Mouse (Mus musculus) forebrain, embryonic 15.5 days (tissue): ENCODE results near the gene Rab37. TPM values are rescaled to one million over a fixed set of nuclear protein-coding genes. Genes with fewer than 3 reads are reported as not detected.
A peak's percentile ranks its signal among the peaks of the same experiment; 100 is the strongest.

Source experiments
- ATAC-seq: fragments of 200-750 bp; cut with Nextera tagmentation; replicated peaks from 2 replicates; pipeline ENCODE4 v1.8.0; 2017; ENCODE audit warnings: mild to moderate bottlenecking, moderate TSS enrichment, moderate library complexity
- H3K27ac ChIP-seq: fragments of 300-500 bp; sonication (generic); replicated peaks from 2 replicates; pipeline ENCODE4 v1.5.1; 2015; ENCODE audit warnings: mild to moderate bottlenecking, inconsistent platforms
- H3K27me3 ChIP-seq: fragments of 300-500 bp; sonication (generic); 2 replicates; pipeline ENCODE4 v1.6.1; 2015; ENCODE audit warnings: inconsistent platforms
- H3K36me3 ChIP-seq: fragments of 300-500 bp; sonication (generic); 2 replicates; pipeline ENCODE4 v1.6.1; 2015; ENCODE audit warnings: mild to moderate bottlenecking, inconsistent platforms
- H3K4me1 ChIP-seq: fragments of 300-500 bp; sonication (generic); 2 replicates; pipeline ENCODE4 v1.6.1; 2015; ENCODE audit warnings: inconsistent platforms
- H3K4me2 ChIP-seq: fragments of 300-500 bp; sonication (generic); replicated peaks from 2 replicates; pipeline ENCODE4 v1.6.1; 2015; ENCODE audit warnings: mild to moderate bottlenecking, inconsistent platforms
- H3K4me3 ChIP-seq: fragments of 300-500 bp; sonication (generic); 2 replicates; pipeline ENCODE4 v1.5.1; 2015; ENCODE audit warnings: mild to moderate bottlenecking, inconsistent platforms
- H3K9ac ChIP-seq: fragments of 300-500 bp; sonication (generic); replicated peaks from 2 replicates; pipeline ENCODE4 v1.6.1; 2015; ENCODE audit warnings: mild to moderate bottlenecking, inconsistent platforms
- H3K9me3 ChIP-seq: fragments of 300-500 bp; sonication (generic); 2 replicates; pipeline ENCODE4 v1.6.1; 2016; ENCODE audit warnings: inconsistent platforms
- WGBS: fragments of 180-500 bp; shearing (Covaris S2); methylation state at CpG from one replicate; pipeline ENCODE4 v1.1.7; 2015; ENCODE audit warnings: mixed read lengths; 5-methylcytosine and 5-hydroxymethylcytosine counted together
- polyA plus RNA-seq: library from polyadenylated mRNA; unstranded; fragments of >200 nt; fragmentation: Nextera tagmentation; extraction: Ambion mirVana; gene quantifications from 2 replicates; pipeline ENCODE4 v1.2.1, GENCODE M21; 2015

Gene Rab37
- polyA plus RNA-seq, 1 experiment from 2014 or later: 1.0 TPM

DNA sequence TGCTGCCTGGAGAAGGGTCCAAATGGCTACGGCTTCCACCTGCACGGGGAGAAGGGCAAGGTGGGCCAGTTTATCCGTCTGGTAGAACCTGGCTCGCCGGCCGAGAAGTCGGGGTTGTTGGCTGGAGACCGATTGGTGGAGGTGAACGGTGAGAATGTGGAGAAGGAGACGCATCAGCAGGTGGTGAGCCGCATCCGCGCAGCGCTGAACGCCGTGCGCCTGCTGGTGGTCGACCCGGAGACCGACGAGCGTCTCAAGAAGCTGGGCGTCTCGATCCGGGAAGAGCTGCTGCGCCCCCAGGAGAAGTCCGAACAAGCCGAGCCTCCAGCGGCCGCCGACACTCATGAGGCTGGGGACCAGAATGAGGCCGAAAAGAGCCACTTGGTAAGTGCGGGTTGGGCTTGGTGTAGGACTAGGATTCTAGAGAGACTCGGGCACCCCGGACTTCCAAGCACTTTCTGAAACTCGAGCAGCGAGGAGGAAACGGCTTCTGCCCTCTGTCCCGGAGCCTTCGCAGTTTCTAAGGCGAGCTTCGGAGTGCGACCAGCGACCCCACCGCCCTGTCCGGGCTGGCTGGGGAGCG, 72.4 kb downstream of the Rab37 start:
- WGBS: under 1% methylated on average over 47 of the region's 47 CpGs
- Histone ChIP-seq H3K36me3 (no peaks in the 10 kb centered on the region), H3K9me3 (no peaks in the 10 kb centered on the region), H3K4me3 (peak overlapping the region; percentile 58), H3K27ac (0 out of 2 replicates have a peak overlapping the region, but pooled peaks have one; percentile 39), H3K27me3 (peaks cover 41% of the 10 kb centered on the region; the same call in 1 of the 2 replicates), H3K4me2 (peak overlapping the region; percentile 81), H3K9ac (peak overlapping the region; percentile 49), H3K4me1 (peaks cover 37% of the 10 kb centered on the region)
- peak; percentile 46; the same call in 1 of the 2 replicates for ATAC-seq

DNA sequence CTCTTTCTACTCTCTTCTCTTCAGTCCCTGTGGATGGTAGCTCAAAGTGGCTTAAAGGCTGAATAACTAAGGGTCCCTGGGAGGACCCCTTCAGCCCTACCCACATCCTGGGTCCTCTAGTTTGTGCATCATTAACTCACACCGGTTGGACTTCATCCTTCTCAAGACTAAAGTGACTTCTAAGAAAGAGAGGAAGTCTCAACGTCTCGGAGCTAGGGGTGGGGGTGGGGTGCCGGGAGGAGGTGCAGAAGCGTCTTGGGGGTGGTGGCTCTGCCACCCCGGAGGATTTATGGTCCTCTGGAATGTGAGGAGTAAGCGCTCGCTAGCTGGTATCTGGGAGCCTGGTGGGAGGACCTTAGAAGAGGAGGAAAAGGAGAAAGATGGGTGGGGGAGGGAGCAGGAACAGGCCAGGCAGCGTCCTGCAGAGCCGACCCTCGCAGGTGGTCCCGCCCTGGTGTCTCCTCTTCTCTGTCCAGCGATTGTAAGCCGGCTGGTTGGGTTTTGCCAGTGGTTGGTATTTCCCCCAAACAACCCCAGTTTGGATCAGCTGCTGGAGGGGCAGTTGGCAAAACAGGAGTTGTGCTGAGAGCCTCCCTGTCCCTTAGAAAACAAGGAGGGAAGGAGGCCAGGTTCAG, 73.2 kb downstream of the Rab37 start:
- peak overlapping the region; percentile 49 for H3K9ac ChIP-seq
- H3K4me1 ChIP-seq: peaks cover 37% of the 10 kb centered on the region
- peak overlapping the region; percentile 81 for H3K4me2 ChIP-seq
- peak overlapping the region; percentile 58 for H3K4me3 ChIP-seq
- peaks cover 41% of the 10 kb centered on the region; the same call in 1 of the 2 replicates for H3K27me3 ChIP-seq
- ATAC-seq: no peak
- no peaks in the 10 kb centered on the region for H3K9me3 ChIP-seq
- under 1% methylated on average over 14 of the region's 14 CpGs for WGBS
- H3K27ac ChIP-seq: no peak overlapping the region
- H3K36me3 ChIP-seq: no peaks in the 10 kb centered on the region

DNA sequence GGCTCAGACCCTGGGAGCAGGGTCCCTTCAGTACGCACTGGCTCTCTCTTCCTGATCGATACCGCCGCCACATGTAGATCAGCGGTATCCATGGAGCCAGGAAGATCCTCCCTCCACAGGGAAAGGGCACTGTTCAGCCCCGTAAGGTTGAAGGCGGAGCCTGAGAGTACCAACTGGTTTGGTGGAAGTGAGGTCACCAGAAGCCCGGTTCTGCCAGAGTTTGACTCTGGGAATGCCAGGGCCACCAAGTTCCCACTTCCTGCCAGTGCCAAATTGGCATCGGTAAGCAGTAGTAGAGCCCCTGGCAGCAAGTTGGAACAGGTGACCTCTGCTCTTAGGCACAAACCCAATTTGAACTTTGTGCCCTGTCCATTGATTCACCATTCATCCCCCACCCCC, 73.7 kb downstream of the Rab37 start:
- H3K27ac ChIP-seq: no peak overlapping the region
- no peak for ATAC-seq
- H3K9me3 ChIP-seq: no peaks in the 10 kb centered on the region
- peak overlapping the region; percentile 81 for H3K4me2 ChIP-seq
- peaks cover 37% of the 10 kb centered on the region for H3K4me1 ChIP-seq
- WGBS: 2% methylated on average over 9 of the region's 9 CpGs
- peaks cover 41% of the 10 kb centered on the region; the same call in 1 of the 2 replicates for H3K27me3 ChIP-seq
- H3K36me3 ChIP-seq: no peaks in the 10 kb centered on the region
- peak overlapping the region; percentile 58 for H3K4me3 ChIP-seq
- 0 out of 2 replicates have a peak overlapping the region, but pooled peaks have one; percentile 49 for H3K9ac ChIP-seq

DNA sequence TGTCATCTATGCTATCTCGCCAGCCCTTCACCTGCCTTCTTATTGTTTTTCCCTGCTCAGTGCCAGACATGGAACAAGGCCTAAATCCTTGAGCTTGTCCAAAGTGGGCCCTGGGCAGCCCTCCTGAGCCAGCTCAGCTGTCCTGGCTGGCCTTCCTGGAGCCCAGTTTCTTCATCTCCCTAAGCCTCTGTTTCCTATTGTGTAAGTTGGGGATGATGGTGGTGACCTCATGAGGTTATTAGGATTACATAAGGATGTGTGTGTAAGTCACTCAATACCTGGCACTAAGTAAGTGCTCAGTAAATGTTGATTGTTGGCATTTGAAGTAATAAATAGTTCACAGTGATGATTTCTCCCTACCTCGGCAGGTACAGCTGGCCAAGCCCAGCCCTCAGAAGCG, 75.5 kb downstream of the Rab37 start:
- H3K27ac ChIP-seq: no peak overlapping the region
- H3K36me3 ChIP-seq: no peaks in the 10 kb centered on the region
- no peak overlapping the region for H3K4me2 ChIP-seq
- no peak overlapping the region for H3K9ac ChIP-seq
- H3K4me3 ChIP-seq: no peak overlapping the region
- 90% methylated on average over 3 of the region's 3 CpGs for WGBS
- peaks cover 38% of the 10 kb centered on the region for H3K4me1 ChIP-seq
- peaks cover 34% of the 10 kb centered on the region; the same call in 1 of the 2 replicates for H3K27me3 ChIP-seq
- no peak for ATAC-seq
- H3K9me3 ChIP-seq: no peaks in the 10 kb centered on the region

DNA sequence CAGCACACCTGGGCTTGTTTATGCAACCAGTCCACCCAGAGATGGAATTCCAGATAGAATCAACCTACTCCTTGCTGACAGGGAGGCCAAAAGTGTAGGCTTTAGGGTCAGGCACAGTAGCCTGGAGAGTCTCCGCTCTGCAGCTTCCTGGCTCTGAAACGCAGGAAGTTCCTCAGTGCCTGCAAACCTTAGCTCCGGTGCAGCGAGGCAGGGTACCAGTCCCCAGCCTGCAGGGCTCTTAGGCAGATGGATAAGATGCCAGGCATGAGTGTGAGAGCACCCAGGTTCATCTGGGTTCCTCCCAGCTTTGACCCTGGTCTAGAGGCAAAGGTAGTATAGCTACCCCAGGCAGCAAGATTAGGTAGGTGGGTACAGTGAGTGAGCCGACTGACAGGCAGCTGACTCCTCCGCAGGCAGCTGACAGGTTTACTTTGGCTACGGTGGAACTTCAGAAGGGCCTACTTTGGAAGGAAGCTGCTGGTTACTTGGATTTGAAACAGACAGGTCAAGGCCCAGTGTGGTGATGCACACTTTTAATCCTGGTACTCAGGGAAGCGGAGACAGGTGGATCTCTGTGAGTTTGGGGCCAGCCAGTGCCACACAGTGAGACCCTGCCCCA, 76.5 kb downstream of the Rab37 start:
- Histone ChIP-seq H3K4me2 (no peak overlapping the region), H3K4me1 (peaks cover 41% of the 10 kb centered on the region)
- no peak for ATAC-seq

DNA sequence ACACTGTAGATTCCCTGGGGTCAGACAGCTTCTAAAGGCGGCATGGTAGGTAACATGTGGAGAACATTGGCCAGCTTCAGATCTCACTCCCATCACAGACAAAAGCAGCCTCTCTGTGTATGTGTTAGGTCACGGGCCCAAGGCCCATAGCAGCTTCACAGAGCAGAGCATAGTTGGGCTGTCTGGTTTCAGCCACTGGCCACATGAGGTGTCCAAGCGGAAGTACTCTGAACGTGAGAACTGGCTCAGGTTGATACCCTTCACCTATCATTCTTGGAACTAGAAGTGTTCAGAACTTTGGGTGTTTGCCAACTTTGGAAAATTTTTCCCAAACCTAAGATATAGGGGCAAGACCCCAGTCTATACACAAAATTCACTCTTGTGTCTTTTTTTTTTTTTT, 78.2 kb downstream of the Rab37 start:
- H3K36me3 ChIP-seq: no peaks in the 10 kb centered on the region
- no peaks in the 10 kb centered on the region for H3K9me3 ChIP-seq
- ATAC-seq: no peak
- H3K4me3 ChIP-seq: no peak overlapping the region
- peaks cover 36% of the 10 kb centered on the region for H3K4me1 ChIP-seq
- H3K27me3 ChIP-seq: peaks cover 18% of the 10 kb centered on the region; the same call in 1 of the 2 replicates
- no peak overlapping the region for H3K27ac ChIP-seq
- H3K9ac ChIP-seq: no peak overlapping the region
- 89% methylated on average over 4 of the region's 4 CpGs for WGBS
- no peak overlapping the region for H3K4me2 ChIP-seq

More for the DNA sequence above, 76.5 kb downstream of the Rab37 start:
- 91% methylated on average over 8 of the region's 8 CpGs for WGBS
- Histone ChIP-seq H3K4me3 (no peak overlapping the region), H3K36me3 (no peaks in the 10 kb centered on the region), H3K27ac (no peak overlapping the region), H3K9ac (no peak overlapping the region), H3K27me3 (peaks cover 26% of the 10 kb centered on the region; the same call in 1 of the 2 replicates), H3K9me3 (no peaks in the 10 kb centered on the region)

DNA sequence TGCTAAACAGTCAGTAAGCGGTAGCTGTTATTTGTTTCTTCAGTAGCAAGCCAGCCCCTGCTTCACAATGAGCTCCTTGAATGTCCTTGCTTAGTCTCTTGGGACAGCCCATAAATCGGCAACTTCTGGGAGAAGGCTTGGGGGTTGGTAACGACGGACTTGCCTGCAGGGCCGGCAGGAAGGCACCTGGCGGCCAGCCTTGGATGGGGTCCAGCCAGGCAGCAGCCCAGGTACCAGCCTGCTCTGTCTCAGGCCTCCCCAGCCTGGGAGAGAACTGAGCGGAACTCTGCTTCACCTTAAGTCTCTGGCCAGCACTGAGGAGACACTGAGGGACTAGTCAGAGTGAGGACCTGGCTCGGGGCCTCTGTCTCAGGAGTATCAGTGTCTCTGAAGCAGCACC, 79.9 kb downstream of the Rab37 start:
- 53% methylated on average over 8 of the region's 8 CpGs for WGBS
- Histone ChIP-seq H3K4me2 (no peak overlapping the region), H3K9ac (no peak overlapping the region), H3K4me3 (no peak overlapping the region), H3K9me3 (no peaks in the 10 kb centered on the region), H3K27me3 (peaks cover 4% of the 10 kb centered on the region; the same call in 1 of the 2 replicates), H3K4me1 (peaks cover 30% of the 10 kb centered on the region), H3K27ac (no peak overlapping the region), H3K36me3 (no peaks in the 10 kb centered on the region)
- no peak for ATAC-seq

DNA sequence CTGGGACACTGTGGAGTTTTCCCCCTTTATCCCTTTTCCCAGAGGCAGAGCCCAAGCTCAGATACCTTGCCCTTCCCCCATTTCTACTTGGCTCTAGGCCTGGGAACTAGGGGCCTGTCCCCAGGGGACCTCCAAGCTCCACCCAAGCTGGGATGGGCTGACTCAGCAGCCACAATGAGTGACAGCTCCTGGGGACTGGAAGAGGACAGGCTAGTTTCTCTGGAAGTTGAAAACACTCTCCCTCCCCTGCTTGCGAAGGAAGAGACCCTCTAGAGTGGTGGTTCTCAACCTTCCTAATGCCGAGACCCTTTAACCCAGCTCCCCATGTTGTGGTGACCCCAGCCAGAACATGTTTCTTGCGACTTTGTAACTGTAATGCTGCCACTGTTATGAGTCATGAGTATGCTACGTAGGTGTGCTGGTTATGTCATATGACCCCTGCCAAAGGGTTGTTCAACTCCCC, 81.6 kb downstream of the Rab37 start:
- Histone ChIP-seq H3K4me3 (no peak overlapping the region), H3K9me3 (no peaks in the 10 kb centered on the region), H3K4me1 (peaks cover 45% of the 10 kb centered on the region), H3K4me2 (no peak overlapping the region), H3K9ac (no peak overlapping the region), H3K27ac (no peak overlapping the region), H3K27me3 (peaks cover 4% of the 10 kb centered on the region; the same call in 1 of the 2 replicates), H3K36me3 (no peaks in the 10 kb centered on the region)
- no peak for ATAC-seq
- WGBS: 30% methylated on average over 4 of the region's 4 CpGs

DNA sequence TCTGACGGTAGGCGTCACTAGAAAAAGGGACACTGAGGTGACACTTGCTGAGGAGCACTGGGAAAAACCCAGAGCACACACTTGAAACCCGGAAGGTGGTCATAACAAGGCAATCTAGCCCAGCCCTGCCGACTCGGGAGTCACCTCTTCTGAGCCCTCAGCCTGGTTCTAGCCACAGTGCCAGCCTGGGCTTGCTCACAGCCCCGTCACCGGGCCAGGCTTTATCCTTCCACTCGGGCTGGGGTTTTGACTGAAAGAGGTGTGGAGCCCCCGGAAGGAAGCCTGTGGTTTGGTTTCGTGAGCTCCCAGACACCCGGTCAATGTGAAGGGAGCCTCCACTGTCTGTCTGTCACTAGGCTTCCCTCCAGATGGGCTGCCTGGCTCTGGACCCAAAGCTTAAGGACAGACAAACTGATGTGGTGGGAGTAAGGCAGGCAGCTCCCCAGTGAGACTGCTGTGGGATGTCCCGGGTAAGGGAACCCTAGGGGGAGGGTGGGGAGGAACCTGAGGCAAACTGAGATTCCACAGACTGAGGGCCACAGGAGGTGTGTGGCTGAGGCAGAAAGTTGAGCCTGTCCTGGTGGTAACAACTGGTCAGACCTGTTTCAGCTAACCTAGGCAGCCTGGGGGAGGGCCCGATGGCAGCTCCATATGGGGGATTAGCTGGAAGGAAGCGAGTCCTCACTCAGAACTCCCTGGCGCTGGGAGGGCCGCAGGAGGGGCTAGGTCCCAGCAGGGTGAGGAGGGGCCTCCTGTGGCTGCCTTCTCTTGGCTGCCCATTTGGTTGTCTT, 82.5 kb downstream of the Rab37 start:
- H3K27ac ChIP-seq: no peak overlapping the region
- no peak overlapping the region for H3K9ac ChIP-seq
- no peaks in the 10 kb centered on the region for H3K36me3 ChIP-seq
- H3K9me3 ChIP-seq: no peaks in the 10 kb centered on the region
- 16% methylated on average over 16 of the region's 16 CpGs for WGBS
- ATAC-seq: no peak
- peaks cover 4% of the 10 kb centered on the region; the same call in 1 of the 2 replicates for H3K27me3 ChIP-seq
- peaks cover 54% of the 10 kb centered on the region for H3K4me1 ChIP-seq
- H3K4me2 ChIP-seq: no peak overlapping the region
- H3K4me3 ChIP-seq: no peak overlapping the region

DNA sequence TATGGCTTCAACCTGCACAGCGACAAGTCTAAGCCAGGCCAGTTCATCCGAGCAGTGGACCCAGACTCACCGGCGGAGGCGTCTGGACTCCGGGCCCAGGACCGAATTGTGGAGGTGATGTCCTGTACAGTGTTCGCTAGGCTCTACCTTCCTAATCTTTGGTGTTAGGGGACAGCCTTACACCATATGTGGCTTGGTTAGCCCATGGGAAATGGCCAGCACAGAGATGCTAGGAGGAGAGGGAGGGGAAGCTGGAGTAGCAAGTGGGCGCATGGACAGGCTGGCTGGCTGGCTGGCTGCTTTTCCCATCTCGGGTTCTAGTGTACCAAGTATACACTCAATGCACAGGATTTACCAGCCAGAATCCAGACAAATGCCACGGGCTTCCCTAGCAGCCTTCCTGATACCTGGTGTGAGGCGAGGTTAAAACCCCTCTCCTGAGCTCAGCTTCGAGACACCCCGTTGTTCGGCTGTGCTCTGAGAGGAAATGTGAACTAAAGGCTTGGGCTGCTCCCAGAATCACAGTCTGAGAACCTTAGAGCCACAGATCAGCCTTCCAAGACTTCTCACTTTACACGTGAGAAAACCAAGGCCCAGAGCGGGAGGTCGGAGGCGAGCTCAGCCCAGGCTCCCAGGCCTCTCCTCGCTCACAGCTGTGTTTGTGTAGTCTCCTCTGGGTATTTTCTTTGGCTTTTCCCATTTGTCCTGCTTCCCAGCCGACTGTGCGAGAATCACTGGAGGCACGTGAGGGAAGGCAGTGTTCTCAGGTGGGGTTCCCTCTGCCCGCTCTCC, 85.4 kb downstream of the Rab37 start:
- no peak for ATAC-seq

More for the DNA sequence above, 85.4 kb downstream of the Rab37 start:
- Histone ChIP-seq H3K9me3 (no peaks in the 10 kb centered on the region), H3K9ac (no peak overlapping the region), H3K4me1 (peaks cover 59% of the 10 kb centered on the region), H3K27me3 (peaks cover 4% of the 10 kb centered on the region; the same call in 1 of the 2 replicates), H3K4me3 (no peak overlapping the region), H3K27ac (0 out of 2 replicates have a peak overlapping the region, but pooled peaks have one; percentile 37), H3K36me3 (no peaks in the 10 kb centered on the region), H3K4me2 (no peak overlapping the region)
- WGBS: 65% methylated on average over 24 of the region's 24 CpGs
